Mouse (Mus musculus) small intestine, adult 2 months (tissue): Measurements from ENCODE around the gene Rpf1.

Experiments used
- CTCF ChIP-seq: fragments of 200-500 bp; IDR thresholded peaks from 2 replicates; pipeline ENCODE4 v1.5.1; 2012; ENCODE audit warnings: low read depth, mild to moderate bottlenecking, control low read depth, inconsistent platforms, low read length, moderate library complexity, mixed read lengths; ENCODE audit not compliant: insufficient replicate concordance, insufficient read length; ENCODE audit errors: extremely low read depth
- POLR2A ChIP-seq: fragments of 200-500 bp; IDR thresholded peaks from 2 replicates; pipeline ENCODE4 v1.6.1; 2012; ENCODE audit warnings: low read depth, mild to moderate bottlenecking, control low read depth, inconsistent platforms, low read length, moderate library complexity

GRCm38 (mm10) chr3:146486464-146486863, 34.8 kb downstream of the Rpf1 start:
- TF ChIP-seq CTCF (no peak), POLR2A (no peak)
